Mouse (Mus musculus) CH12F3 (cell line): Measurements from ENCODE around the gene Esrra.

Source experiments
- in situ Hi-C: fragments of 300-500 bp; cut with MboI; formaldehyde crosslinking; loops from 2 replicates; pipeline ENCODE4 v1.14.3; 2020; ENCODE audit warnings: low sequenced_read_pairs

Gene Esrra

DNA sequence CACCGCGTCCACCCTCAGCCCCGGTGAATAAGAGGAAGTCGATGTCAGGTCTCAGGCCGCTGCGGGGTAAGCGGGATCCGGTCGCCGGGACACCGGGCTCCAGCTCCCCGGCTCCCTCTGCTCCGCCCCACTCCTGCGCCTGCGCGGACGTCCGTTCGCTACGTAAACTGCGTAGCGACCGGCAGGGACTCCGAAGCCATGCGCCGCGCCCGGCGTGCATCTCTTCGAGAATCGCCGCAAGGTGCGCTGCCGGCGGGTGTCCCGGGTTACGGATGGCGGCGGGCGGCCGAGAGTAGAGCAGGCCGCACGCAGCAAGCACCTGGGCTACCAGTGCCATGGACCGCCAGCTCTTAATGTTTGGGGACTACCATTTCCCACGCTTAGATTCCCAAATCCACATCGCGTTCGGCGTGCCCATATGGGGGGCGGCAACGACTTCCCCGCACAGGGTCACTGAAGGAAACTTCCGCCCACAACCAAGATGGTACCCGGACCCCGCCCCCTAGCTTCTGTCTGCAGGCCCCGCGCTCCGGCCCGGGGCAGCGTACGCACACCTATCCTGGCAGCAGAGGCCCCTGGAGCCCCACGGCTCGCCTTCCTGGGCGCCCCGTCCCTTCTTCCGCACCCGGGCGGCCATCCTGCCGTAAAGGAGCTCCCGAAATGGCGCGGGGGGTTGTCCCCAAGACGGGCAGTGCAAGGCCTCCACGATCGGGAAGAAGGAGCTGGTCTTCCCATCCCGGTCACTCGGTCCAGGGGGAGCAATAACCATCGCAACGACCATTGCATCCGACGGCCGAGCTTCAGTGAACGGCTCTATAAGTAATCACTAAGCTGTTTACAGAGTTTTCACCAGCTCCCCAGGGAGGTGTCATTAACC lies 20.0 kb upstream of the Esrra start, which contains the start of gene Bad:
TSS of gene Bad (plus strand) at position 490 of the 877 bp plus-strand sequence.
- in situ Hi-C loops: no loop called here

- in situ Hi-C loops: no loop called here
Observed at GRCm38 (mm10) chr19:6940396-6941351, 19.1 kb upstream of the Esrra start.

DNA sequence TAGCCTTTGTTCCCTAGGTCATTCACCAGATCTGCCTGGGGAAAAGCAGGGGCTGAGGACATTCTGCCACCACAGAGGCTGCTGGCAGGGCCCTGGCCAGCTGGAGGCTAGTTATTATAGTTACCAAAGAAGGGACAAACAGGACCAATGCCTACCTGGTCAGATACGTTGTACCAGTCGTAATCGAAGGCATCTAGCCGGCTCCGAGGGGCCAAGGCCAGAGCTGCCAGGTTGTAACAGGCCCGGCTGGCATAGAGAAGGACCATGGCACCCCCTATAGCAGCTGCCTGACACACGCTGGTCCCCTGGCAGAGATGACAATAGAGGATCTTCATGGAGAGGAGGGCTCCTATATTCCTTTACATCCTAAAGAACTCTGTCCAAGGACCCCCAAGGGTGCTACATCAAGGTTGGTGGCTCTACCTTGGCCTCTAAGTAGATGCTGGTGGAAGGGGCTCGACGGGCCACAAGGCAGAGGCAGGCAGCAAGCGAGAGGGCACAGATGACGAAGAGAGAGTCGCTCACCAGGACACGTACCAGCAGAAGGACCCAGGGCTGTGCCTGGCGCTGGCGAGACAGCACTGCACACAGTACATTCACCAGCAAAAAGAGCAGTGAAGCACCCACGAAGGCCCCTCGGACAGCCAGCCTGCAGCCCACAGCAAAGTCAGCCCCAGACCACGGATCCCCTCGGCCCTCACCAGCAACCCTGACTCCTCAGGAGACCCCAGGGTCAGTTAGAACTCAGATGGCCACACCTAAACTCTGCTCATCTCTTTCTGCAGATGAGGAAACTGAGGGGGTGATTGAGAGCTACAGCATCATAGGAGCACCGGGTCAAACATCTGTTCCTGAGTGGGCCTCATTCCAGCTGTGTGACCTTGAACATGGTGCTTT lies 17.7 kb upstream of the Esrra start:
- in situ Hi-C loops: no loop called here

DNA sequence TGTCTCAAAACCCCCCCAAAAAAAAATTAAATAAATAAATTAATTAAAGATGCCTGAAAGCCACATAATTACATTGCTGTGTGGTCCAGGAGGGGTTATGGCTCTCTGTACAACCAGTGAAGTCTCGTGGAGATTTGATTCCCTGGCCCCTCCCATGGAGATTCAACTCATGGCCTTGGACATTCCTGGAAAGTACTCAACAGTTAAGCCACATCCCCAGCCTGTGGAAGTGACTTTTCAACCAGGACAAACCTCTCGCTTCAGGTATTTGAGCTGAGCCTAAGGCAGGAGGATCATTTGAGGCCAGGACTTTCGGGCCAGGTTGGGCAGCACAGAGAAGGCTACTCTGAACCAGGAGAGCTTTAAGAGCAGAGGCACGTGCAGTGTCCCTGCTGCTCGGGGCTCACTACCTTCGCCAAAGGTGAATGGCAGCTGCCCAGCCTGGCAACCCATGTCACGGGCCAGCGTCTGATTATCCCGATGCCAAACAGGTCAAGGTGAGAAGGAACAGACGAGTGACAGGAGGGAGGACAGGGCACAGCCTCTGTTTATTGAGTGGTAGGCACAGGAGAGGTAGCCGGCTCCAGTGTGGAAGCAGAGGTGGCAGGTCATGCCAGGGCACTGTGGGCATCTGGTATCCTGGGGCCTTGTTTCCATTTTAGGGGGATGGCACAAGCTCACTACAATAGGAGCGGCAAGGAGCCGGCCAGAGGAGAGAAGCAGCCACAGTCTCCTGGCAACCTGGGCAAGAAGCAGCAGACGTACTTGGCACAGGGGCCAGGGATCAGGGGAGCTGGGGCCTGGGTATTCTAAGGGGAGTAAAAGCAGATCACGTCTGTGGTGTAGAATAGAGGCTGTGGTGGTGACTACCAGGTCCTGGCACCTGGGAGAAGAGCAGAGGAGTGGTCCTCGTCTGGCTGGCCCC lies 16.2 kb upstream of the Esrra start:
- in situ Hi-C loops: no loop called here

DNA sequence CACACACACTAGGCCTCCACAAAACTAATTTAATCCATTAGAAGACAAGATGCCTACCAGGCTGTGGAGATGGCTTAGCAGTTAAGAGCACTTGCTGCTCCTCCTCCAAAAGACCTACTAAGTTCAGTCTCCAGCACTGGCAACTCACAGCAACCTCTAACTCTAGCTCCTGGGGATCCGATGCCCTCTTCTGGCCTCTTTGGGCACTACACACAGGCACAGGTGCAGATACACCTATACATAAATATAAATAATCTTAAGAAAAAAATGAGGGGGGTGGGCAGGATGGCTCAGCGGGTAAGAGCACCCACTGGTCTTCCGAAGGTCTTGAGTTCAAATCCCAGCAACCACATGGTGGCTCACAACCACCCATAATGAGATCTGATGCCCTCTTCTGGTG lies 14.7 kb upstream of the Esrra start:
- in situ Hi-C loops: no loop called here

- in situ Hi-C loops: no loop called here
Observed at GRCm38 (mm10) chr19:6934195-6934977, 12.8 kb upstream of the Esrra start, which contains the start of gene Kcnk4. Kcnk4 (minus strand) TSS chr19:6934515.

DNA sequence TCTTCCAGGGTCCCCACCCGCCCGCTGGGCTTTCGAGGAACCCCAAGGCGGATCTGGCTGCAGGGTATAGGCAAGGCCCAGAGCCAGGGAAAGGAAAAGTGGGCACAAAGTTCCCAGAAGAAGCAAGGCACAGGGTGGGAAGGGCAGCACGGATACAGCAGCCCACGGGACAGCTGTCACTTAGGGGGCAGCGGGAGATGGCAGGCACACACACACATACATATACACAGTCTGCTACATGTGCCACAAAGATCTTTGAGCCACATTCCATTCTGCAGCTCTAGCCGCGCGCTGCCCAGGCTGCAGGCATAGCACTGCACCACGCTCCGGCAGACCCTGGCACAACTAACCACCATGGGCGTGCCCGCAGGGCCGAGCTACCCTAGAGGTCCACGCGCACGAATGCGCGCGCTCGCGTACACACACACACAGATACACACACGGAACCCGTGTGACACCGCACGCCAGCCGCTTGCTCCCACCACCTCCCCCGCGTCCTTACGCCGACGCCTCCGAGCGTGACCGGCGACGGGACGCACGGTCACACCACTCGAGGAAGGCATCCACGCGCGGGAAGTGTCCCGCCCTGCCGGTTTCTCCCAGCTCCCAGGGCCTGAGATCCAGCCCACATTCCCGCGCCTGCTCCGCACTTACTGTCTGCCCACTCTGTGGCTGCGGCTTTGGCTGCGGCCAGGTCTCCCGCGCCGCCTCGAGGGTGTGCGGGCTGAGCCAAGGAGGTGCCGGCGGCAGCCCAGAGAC lies 12.0 kb upstream of the Esrra start:
- in situ Hi-C loops: no loop called here

GRCm38 (mm10) chr19:6933102-6933435 lies 11.5 kb upstream of the Esrra start:
- in situ Hi-C loops: no loop called here

GRCm38 (mm10) chr19:6932018-6932417 lies 10.4 kb upstream of the Esrra start:
- in situ Hi-C loops: no loop called here

- in situ Hi-C loops: no loop called here
Observed at GRCm38 (mm10) chr19:6931002-6931401, 9.4 kb upstream of the Esrra start.

DNA sequence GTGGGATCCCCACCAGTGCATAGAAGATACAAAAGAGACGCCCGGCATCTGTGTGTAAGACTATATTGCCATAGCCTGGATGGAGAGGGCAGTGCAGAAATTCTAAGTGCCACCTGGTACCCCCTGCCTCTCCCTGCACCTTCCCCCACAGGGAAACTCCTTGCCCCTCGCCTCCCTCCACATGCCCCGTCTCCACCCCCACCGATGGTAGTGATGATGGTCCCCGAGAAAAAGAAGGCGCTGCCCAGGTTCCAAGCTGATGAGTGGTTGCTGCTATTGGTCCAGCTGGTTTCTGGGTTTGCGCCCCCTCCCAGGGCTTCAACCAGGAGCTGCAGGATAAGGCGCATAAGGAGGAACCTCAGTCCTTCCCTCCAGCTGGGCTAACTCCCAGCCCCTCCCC lies 6.5 kb upstream of the Esrra start:
- in situ Hi-C loops: no loop called here

GRCm38 (mm10) chr19:6926559-6927255 lies 5.1 kb upstream of the Esrra start:
- in situ Hi-C loops: no loop called here

DNA sequence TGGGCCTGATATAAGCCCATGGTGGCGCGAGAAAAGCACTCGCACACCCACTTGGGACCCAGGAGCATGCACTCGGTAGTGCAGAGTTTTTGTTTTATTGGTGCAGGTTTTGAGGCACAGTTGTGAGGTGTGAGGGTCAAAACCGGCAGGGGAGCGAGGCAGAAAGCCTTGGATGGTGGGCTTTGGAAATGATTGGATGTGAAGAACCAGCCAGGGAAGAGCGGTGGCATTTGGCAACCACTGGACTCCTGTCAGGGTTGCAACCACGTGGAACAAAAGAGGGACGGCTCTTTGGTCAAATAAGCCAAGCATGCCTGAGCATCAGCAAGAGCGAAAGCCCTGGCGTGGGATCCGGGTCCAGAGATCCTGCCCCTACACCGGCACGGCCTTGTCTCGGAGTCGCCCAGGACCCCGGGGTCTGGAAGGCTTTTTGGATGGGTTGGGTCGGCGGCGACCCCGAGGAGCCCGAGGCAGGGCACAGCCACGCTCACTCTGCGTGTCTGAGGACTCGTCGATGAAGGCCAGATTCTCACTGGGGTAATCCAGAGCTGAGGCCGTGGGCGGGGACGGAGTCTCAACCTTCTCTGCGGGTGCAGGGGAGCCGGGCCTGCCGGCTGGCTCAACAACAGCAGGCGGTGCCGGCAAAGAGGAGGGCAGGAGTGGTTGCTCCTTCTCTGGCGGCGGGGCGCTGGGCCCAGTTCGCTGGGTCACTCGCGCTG lies 4.2 kb upstream of the Esrra start:
- in situ Hi-C loops: no loop called here

- in situ Hi-C loops: no loop called here
Observed at GRCm38 (mm10) chr19:6925307-6925573, 3.6 kb upstream of the Esrra start, which contains the start of gene Catsperz. Catsperz (minus strand) TSS chr19:6925380.

DNA sequence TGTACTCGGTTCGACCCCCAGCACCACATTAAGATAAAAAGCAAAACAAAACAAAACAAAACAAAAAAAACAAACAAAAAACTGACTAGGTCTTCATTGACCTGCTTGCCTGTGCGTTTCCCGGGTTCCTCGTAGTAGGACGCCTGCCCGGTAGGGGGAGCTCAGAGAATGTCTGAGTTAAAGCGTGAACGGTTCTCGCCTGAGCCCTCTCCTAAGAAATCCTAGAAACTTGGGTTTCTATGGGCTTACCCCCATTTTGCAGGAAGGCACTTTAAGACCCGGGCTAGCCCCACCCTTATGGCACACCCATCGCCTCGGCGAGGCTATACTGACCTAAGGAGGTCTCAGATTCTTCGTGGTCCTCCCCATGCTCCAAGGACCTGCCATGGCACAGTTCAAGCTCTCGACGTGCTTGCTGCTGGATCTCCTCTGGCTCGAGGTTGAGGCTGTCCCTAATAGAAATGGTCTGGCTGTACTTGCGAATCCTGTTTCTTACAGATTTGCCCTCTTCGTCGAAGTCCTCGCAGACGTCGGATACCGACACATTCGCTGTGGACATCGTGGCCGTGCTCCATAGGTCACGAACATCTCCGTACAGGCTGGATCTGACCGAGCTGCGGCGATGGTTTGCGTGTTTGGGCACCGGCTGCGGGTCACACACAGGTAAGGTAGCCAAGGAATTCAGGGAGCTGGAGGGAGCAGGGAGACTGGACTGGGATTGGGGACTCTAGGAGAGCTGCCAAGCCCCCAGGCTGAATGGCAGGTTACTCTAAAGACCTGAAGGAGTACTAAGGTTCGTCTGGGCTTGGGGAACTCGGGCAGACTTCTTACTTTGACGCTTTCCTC lies 3.1 kb upstream of the Esrra start:
- in situ Hi-C loops: no loop called here
